Mouse (Mus musculus) neural tube, embryonic 10.5 days (tissue): ENCODE measurements around the gene Efna3.
A peak's percentile ranks its signal among the peaks of the same experiment; 100 is the strongest.

Source experiments
- DNase-seq: peaks from one replicate; pipeline ENCODE4 v3.0.0-alpha.2; 2017; ENCODE audit warnings: low spot score; ENCODE audit errors: extremely low spot score

Efna3 gene

DNA sequence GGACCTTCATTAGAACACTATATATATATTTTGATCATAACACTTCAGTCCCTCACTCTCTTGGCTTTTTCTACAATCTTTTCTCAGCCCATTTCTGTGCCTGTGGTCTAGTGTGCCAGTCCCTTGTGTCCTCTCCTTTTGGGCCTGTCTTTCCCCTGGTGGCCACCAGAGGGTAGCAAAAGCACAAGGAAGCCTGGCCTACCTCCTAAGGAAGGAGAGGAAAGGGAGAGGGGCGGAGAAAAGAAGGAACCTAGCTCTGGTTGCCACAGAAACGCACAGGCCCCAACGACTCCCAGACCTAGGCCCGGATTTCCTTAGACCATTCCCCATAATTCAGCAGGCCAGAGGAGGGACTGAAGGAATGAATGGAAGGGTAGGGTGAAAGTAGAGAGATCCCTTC lies 5.9 kb downstream of the Efna3 start:
- DNase-seq, result peak; percentile 84

DNA sequence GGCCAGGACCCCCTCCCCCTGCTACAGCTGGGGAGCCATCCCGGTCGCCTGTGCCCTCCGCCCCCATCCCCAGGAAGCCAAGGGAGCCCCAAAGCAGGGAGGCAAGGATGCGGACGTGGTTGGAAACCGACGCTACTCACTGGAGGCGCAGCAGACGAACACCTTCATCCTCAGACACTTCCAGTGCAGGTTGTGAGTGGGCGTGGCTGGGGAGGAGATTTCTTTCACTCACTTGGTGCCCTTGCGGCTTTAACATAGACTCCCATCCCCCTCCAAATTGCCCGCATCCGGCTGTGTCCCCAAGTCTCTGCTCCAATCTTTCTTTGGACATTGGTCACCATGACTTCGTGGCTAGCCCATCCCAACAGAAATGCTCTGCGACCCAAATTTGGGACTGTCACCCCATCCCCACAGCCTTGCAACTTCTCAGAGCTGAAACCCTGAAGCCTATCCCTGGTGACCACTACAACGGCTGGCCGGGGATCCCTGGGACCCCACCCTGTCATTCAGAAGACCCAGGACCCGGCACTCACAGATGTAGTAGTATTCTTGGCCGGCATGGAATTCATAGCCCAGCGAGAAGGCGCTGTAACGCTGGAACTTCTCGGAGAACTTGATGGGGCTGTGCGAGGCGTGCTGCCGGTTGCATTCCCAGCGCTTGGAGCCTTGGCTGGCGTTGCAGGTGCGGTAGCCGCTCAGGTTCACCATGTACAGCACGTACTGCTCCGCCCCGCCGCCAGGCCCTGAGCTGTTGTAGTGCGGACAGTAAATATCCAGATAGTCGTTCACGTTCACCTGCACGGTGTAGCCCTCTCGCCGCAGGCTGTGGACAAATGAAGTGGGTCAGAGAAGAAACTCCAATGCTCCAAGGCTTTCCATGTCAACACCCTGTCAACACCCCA lies 6.6 kb downstream of the Efna3 start:
- peak; percentile 37 for DNase-seq

DNA sequence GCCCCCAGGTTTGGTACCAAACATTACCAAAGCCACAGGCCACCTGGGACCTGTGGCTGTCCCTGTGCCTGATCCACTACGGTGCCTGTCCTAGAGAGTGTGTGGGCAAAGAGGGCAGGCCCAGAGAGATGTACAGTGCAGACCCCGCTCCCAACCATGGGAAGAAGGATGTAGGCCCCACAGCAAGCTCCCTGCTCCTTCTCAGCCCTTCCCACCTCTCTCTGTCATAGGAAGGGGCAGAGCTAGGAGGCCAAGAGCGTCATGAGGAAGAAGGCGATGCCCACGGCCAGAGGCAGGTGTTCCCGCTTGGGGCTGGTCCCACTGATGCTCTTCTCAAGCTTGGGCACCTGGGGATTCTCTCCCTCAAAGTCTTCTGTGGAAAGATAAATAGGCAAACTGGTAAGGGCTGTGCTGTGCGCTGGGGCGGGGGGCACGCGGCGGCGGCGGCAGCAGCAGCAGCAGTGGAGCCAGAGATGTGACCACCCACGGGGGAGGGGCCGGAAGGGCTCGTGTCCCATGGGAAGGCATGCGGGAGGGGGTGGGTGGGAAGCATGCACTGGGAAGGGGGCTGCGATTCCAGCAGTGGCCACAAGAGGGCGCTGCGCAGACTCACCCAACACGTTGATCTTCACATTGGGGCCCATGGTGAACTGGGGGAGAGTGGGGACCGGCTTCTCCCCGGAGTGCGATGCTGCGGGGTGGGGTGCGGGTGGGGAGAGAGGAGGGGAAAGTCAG lies 7.4 kb downstream of the Efna3 start:
- DNase-seq, result peak; percentile 90

DNA sequence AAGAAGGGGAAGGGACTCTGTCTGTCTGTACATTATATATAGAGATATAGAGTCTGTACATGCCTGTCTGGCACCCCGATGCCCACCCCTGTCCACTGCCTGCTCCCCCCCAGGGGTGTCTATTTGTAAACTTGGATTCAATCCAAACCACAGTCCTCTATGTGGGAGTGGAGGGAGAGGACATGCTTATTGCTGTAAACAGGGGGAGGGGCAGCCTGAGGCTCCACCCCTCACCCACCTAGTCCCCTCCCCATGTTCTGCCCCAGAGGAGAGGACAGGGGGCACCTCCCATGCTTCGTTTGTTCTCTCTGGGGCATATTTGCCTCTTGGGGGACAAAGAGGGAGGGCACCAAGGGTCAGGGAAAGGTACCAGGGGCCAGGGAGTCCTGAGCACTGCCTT lies 8.0 kb downstream of the Efna3 start:
- DNase-seq, result no peak

DNA sequence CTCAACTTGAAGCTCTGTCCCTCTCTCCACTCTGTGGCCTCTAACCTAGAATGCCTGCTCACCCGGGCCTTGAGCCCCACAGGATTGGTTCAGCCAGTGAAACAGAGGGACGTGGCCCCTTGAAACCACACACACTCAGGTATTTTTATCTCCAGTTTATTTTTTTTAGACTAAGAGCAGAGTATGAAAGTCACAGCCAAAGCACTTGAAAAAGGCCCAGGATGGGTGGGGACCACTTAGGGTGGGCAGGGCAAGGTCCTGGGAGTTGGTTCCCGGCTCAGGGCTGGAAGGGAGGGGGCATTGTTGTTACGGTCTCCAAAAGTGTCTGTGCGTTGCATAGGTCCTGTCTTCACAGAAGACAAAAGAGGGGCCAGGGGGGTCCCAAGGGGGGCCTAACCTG lies 8.4 kb downstream of the Efna3 start:
- DNase-seq, result no peak

DNA sequence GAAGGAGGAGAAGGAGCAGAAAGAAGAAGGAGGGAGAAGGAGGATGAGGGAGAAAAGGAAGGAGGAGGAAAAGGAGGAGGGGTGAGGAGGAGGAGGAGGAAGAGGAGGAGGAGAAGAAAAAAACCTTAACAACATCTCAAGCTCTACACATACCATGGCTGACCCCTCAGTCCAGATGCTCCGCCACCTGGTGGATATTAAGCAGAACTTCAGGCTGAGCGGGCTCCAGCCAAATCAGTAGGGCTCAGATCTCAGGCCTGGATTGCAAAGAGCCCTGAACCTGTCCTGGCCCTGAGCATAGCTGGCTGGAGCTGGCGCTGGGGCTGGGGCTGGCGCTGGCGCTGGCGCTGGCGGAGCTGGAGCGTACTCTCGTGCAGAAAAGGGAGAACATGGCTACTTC lies 14.7 kb downstream of the Efna3 start:
- peak; percentile 74 for DNase-seq

DNA sequence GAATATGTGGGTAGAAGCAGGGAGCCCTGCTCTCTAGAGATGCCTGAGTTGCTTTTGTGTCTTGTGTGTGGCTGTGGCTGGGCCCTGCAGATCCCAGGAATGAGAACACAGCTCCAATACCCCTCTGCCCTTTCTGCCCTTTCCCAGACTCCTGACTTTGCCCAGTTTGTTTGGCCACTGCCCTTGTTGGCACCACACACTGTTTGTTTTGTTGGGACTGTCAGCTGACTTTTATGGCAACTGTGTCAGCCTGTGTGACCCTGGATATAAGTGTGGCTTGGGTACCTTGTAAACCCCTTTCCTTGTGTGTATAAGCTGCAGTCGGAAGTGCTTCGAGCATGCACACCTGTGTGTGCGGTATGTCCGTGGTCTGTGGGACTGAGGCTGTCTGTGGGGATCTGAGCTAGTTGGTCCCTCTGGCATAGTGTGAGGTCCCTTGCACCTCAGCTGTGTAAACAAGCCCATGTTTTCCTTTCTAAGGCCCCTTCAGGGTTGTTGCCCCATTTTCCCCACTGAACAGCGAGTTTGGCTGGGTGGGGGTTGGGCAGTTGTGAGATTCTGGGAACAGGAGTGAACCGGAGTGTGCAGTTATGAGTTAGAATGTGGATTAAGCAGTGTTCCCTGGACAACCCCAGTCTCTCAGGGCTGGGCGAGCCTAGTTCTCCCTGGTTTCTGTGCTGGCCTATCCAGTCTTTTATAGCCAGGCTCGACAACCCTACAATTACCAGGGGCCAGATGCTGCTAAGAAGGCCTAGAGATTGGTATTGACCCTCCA lies 17.0 kb downstream of the Efna3 start:
- DNase-seq, result no peak

DNA sequence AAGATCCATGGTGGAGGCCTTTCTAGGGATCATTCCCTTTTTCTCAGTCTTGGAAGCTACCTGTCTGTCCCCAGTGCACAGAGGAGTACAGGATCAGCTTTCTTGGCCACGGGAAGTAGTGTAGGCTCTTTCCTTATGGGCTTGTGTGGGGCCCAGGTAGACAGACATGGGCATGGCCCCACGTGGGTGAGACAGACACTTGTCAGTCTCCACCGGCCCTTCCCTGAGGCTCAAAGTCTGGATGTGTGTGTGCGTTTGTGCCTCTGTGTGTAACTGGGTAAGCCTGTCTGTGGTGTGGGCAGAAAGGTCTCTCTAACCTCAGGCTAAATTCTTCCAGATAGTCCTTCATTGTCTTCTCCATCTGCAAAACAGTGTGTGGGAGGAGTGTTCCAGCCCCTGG lies 17.7 kb downstream of the Efna3 start:
- DNase-seq, result no peak

DNA sequence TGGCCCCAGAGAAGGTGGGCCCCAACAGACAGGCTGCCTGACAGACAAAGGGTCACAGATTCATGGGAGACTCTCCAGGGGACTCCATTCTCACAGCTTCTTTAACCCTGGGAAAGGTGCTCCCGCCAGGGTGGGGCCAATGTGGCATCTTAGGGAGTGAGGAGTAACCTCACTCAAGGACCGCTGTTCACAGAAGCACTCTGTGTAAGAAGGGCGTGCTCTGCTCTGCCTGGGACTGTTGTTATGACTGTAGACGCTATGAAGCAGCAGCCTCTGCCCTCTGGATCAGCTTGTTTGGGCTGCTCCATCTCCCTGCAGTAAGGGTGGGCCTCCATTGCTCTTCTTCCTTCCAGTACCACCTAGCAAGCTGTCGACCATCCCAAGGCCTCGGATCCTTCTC lies 18.3 kb downstream of the Efna3 start:
- no peak for DNase-seq

DNA sequence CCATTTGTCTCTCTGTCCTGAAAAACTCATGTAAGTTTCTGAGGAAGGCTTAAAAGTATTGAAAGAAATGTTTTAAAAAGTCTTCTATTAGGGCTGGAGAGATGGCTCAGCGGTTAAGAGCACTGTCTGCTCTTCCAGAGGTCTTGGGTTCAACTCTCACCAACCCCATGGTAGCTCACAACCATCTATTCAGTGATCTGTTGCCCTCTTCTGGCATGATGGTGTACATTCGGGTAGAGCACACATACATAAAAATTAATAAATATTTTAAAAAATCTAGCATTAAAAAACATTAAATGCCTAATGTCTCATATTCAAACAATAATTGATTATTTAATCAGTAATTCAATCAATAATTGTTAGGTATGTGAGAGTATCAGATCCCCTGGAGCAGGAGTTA lies 22.3 kb downstream of the Efna3 start:
- no peak for DNase-seq

DNA sequence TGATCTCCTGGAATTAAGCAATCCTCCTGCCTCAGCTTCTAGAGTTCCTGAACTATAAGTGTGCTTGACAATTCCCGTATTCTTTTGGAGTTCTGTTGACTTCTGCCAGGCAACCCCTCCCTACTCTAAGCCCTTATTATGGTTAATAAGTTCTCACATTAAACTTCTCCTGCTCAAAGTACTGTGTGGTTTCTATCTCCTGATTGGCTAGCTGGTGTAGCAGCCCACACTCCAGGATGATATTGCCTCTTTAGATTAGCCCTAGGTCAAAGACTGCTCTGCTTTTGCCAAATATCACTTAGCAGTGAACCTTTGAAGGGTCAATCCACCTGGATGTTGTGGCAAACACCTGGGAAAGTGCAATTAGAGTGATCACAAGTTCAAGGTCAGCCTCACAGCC lies 22.7 kb downstream of the Efna3 start:
- no peak for DNase-seq

DNA sequence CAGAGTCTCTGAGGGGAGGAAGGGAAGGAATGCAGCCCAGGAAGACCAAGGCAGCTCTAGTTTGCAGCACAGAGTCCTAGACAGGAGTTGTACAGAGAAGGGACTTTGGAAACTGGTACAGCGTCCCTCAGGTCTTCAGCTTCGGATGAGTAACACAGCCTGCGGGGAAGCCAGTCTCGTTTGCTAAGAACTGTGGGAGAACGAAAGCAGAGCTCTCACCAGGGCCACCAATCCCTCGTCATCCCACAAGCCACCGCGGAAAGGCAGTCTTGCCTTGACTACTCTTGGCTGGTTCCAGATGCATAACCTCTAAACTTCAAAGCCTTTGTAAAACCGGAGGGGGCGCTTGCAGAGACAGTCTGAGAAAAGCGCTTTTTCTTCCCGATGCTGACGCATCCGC lies 23.3 kb downstream of the Efna3 start:
- peak; percentile 51 for DNase-seq

DNA sequence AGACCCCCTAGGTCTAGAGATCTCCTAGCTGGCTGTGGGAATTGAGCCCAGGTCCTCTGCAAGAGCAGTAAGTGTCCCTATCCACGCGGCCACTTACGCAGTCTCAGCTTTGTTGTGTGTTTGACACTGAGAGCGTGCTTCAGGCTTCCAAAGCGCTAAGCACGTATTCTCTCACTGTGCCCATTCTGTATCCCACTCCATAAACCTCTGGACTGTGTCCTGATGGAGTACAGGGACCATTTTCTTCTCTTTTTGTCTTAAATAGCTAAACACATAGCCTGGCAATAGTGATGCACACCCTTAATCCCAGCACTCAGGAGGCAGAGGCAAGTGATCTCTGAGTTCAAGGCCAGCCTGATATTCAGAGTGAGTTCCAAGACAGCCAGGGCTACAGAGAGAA lies 23.9 kb downstream of the Efna3 start:
- DNase-seq, result no peak

DNA sequence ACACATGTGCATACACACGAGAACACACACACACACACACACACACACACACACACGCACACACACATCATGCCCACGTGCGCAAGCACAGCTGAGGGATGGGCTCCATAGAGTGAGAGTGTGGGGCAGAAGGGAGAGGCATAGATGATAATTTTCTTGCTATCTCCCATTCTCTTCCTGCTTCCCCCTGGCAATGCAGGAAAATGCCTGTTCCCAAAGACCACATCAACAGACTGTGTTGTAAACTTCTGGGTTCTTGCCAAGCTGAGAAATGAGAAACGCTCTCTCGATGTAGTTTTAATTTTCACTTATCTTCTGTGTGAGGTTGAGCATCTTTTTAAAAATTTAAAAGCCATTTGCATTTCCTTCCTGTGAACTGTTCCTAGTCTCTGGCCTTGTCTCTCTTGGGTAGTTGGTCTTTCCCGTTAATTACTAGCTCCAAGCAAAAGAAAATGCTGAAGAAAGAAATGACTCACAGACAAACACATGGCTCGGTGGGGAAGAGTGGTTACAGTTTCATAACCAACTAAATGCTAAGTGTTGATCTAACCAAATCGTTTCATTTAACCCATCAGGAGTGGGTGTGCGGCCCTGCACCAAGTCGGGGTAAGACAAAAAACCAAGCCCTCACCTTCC lies 25.9 kb downstream of the Efna3 start:
- no peak for DNase-seq

DNA sequence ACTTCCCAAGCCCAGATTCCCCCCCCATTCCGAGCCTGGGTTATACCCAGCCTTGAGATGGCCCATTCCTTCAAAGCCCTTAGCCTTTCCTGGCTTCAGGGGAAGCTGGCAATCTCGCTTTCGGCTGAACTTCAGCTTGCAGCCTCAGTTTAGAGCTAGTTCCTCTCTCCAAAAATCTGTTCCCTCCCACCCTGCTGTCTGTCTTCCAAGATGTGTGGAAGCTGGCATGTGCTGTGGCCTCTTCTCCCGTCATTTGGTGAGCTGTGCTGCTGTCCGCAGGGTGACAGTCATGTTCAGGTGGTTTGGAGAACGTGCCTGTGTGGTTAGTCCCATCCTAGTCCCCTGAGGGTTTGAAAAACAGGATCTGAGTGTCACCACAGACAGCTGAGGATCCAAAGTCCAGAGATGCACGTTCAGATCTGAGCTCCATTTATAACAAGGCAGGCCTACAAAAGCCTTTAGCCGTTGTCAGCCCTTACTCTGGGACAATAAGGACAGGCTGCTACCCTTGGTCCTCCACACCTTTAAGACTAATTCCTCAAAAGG lies 27.0 kb downstream of the Efna3 start:
- no peak for DNase-seq

DNA sequence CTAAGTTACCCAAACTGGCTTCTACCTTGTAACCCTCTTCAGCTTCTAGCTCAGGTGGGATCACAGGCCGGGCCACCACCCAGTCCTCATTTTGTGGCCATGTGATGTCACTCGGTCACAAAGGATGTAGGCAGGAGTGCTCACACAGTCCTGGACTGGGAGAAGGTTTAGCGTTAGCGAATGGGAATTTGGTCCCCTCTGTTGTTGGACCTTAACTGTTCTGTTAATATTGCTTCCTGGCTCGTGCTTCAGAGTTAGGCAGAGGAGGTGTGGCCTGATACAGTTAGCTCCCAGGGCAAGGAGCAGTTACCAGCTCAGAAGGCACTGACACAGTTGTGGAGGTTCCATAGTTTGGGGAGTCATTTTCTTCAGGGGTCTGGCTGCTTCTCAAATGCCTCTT lies 28.6 kb downstream of the Efna3 start:
- no peak for DNase-seq

DNA sequence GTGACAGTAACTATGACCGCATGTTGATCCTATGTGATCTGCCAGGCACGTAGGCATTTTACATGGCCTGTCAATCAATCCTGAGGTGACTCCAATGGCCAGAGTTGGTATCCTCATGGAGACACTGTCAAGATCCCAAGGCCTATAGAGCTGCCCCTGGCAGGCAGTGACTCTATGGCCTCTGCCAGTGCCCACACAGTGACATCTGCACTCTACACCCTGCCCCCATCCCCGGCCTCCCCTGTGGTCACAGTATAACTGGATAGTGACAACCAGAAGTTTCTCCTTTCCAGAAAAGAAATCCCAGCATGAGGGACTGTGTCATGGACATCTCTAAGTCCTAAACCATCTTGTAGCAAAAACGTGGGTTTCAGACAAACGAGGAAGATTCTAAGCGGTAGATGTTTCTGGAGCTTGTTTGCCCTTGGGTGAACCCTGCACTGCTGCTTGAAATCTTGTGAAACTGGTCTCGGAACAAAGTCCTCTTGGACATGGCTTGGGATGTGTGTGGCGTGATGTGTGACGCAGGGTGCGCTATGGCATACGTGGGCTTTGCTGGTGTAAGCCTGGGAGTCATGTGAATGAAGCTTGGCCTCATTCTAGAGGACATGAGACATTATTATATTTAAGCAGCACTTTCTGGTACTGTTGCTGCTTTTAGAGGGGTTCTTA lies 29.4 kb downstream of the Efna3 start:
- no peak for DNase-seq

DNA sequence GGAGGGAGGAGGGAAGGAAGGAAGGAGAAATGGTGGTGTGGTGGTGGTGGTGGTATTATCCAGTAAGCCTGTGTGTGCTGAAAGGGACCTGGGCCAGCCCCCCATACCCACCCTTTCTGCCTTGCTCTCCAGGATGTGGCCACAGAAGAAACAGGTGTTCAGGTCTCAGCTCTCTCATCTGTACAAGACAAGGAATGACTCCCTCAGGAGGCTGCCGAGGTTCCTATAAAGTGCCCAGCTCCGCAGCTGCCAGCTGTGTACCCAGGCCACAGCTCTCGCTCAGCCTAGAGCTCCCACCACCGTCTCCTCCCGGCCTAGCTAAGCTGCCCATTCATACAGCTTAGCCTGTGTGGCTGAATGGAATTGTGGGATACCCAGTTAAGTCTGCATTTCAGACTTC lies 30.5 kb downstream of the Efna3 start:
- no peak for DNase-seq

DNA sequence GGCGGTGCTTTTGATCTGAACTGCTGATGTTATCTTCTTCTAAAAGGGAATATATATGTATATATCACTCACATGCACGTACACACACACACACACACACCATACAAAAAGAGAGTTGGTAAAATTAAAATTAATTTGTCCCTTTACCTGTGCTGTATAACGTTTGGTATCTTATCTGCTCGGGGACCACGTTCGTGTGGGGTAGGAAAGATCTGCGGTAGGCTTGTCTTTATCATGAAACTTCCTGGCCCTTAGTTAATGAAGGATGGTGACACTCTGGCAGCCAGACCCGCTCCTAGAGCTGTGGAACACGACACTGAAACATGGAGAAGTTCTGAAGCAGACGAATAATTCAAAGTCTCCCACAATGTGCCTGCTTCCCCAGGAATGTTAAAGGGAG lies 30.9 kb downstream of the Efna3 start:
- DNase-seq, result no peak

DNA sequence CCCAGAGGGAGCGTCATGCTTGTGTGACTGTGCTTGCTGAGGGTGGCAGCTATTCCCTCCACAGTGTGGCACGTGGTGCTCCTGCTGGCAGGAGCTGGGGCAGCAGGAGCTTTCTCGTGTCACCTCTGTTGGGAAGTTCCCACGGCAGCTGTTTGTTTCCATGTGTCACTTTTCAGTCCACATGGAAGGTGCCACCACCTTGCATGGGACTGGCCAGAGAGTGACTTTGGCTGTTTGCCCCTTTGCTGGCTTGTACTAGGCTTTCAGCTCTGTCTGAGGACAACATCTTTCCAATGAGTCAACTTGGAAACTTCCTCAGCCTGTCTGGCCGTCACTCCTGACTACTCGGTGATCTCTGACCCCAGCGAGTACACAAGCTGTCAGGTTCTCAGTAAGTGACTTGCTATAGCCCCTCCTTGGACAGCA lies 34.2 kb downstream of the Efna3 start:
- DNase-seq, result no peak

DNA sequence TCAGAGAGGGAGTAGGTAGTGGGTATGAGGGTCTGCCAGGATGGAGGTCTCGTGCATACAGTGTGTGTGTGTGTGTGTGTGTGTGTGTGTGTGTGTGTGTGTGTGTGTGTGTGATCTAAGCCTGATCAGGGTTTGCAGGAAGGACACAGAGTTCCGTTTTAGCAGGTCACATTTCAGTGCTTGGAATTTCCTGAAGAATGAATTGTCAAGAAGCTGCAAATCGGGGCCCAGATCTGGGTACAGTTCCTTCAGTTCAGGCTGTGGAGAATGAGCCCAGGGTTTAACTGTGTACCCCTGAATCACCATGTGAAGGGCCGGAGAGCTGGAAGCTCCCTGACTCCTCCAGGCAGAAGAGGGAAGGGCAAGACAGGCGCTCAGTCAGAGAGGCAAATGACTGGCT lies 35.5 kb downstream of the Efna3 start:
- DNase-seq, result no peak
